Mouse (Mus musculus) R1 (cell line): ENCODE measurements around the gene Gm28539.
"Not testable (repeated sequence)": the region's sequence is repeated elsewhere in the genome, so short reads cannot be mapped to it uniquely, and the experiment has no call there.

Experiments
- DNase-seq: peaks from one replicate; pipeline ENCODE4 v3.0.0-alpha.2; 2018; ENCODE audit warnings: low read depth, low spot score

Gene Gm28539

GRCm38 (mm10) chr16:18849521-18850190, 13.3 kb downstream of the Gm28539 start:
- DNase-seq, result peak; percentile 63

DNA sequence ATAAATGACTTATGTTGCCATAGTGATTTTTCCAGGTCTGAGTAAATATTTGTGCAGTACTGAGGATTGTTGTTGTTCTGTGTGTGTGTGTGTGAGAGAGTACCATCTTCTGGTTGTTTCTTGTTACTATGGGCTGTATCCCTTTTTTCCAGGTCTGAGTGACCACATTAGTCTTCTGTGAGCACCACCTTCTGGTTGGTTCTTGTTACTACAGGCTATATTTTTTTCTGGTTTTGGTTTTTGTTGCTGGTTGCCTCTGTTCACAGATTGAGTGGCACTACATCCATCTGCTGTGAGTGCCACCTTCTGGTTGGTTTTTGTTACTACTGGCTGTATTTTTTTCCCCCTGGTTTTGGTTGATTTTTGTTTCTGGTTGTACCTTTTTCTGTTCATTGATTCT, 22.2 kb downstream of the Gm28539 start:
- DNase-seq, result peak; percentile 93

- DNase-seq, result no peak
Measured at GRCm38 (mm10) chr16:18860186-18860585, 23.8 kb downstream of the Gm28539 start.

GRCm38 (mm10) chr16:18870495-18870894, 34.1 kb downstream of the Gm28539 start:
- not testable (repeated sequence) for DNase-seq

- DNase-seq, result no peak
Measured at GRCm38 (mm10) chr16:18876091-18876441, 39.7 kb downstream of the Gm28539 start.

- peak; percentile 94 for DNase-seq
Measured at GRCm38 (mm10) chr16:18876442-18877308, 40.3 kb downstream of the Gm28539 start, which contains the start of the genes Mrpl40 and Hira. Gene Mrpl40, minus strand, starts transcription at chr16:18876862. Gene Hira, plus strand, starts transcription at chr16:18877037.

DNA sequence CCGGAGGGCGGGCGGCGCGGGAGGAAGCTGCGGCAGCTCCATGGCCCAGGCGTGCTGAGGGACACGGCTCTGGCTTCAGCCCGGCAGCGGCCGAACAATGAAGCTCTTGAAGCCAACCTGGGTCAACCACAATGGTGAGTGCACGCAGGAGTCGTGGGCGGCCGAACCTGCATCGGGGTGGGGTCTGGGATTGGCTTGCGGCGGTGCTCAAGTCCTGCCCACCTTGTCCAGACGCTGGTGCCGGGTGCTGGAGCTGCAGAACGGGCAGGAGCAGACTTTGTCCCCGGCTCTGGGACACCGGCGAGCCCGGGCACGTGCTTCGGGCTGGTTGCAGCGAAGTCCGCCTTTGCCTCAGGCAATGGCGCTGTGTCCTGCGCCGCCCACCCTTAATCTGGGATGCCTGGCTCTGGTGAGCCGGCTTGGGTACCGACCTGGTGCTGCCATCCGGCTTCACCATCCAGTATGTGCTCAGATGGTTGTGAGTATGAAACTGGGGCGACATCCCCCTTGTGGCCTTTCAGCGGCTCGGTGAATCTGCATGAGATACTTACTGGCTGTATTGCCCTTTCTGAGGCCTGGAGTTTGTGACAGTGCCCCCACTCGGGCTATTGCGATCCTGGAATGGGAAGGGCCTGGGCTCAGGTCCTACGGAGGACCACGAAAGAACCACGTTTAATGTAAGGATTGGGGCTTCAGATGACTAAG, 41.2 kb downstream of the Gm28539 start:
- DNase-seq, result peak; percentile 90

- DNase-seq, result no peak
Measured at GRCm38 (mm10) chr16:18878091-18878720, 41.8 kb downstream of the Gm28539 start.

- DNase-seq, result no peak
Measured at GRCm38 (mm10) chr16:18884044-18884443, 47.7 kb downstream of the Gm28539 start.

DNA sequence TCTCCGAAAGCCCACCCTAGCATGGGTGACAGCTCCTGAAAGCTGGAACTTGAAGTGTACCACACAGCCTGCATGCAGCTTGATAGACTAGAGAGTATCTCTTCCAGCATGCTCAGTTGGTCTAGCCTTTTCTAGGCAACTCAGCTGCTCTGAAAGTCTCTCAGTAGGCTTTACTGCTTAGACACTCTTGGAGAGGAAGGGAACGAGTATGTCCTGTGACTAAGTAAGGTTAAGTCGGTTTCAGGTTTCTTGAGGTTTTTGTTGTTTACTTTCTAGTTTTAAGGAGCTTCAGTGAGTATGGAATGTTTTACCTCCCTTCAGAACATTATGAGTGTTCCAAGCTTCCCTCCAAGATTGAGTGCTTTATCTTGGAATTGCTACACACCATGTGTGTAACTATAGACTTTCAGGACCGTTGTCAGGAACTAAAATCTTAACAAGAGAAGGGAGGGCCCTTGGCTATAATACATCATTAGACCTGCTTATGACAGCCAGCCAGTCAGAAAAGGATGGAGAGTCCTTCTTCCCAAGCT, 57.5 kb downstream of the Gm28539 start:
- DNase-seq, result no peak

DNA sequence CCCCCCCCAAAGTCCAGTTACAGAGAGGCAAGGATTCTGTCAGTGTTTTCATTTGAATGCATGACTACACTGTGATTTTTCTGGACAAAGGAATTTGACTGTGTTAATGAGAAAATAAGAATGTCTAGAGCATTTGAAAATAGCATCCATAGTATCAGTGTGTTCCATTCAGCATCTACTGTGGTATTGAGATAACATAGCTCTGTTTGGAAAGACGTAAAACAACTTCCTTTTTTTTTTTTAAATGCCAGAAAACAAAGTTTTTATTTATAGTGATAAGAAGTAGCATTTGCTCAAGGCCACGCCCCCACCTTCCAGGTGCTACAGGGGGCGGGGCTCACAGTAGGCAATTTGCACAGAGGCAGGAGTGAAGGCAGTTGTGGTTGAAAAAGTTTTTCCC, 58.9 kb downstream of the Gm28539 start:
- DNase-seq, result no peak

- DNase-seq, result no peak
Measured at GRCm38 (mm10) chr16:18896429-18896828, 60.0 kb downstream of the Gm28539 start.

GRCm38 (mm10) chr16:18905648-18906047, 69.3 kb downstream of the Gm28539 start:
- no peak for DNase-seq

- DNase-seq, result no peak
Measured at GRCm38 (mm10) chr16:18916064-18916463, 79.7 kb downstream of the Gm28539 start.

GRCm38 (mm10) chr16:18921771-18922170, 85.4 kb downstream of the Gm28539 start:
- DNase-seq, result no peak

- no peak for DNase-seq
Measured at GRCm38 (mm10) chr16:18927963-18928362, 91.6 kb downstream of the Gm28539 start.

DNA sequence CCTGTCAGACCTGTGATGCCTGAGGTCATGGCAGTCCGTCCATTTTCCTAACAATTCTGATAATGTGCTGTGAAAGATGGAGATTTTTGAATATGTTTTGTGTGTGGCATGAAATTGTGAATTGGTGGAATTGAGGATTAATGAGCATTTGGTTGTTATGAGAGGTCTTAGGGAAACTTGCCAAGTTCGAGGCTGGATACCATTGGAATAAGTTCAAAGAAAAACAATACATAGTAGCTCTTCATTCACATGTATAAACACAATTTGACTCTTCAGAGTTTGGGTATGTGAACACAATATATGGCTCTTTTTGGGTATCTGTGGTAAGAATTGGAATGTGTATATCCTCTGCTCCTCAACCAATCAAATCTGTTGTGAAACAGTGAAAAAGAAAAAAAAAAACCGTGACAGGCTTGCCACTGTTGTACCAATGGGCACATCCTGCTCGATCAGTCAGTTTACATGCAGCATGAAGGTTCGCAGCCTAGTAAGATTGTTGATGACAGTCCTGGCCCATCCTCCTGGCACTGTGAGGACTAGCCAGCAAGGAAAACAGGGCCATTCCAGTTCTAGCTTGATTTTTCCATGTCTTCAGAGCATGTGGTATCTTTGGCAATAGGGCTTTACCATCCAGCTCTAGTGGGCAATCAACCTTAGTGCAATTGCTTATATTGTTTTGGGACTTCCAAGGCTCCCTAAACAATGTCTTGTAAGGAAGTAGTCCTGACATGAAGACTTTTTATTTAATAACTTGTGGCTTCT, 102.1 kb downstream of the Gm28539 start:
- no peak for DNase-seq

DNA sequence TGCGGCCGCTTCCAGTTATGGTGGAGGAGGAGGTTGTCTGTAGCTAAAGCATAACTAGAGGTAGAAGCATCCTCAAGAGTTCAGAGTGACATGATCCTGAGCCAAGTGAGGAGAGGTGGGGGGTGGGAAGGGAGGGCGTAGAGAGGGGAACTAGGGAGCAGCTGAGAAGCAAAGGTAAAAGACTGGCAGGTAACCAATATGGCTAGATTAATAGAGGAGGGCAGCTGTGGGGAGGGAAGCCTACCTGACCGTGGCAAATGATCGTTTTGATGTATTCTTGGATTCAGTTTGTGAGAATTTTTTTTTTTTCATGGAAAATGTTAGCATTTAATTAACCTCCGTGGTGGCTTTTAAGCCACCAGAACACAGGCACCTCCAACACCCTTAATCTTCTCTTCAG, 107.5 kb downstream of the Gm28539 start:
- no peak for DNase-seq

DNA sequence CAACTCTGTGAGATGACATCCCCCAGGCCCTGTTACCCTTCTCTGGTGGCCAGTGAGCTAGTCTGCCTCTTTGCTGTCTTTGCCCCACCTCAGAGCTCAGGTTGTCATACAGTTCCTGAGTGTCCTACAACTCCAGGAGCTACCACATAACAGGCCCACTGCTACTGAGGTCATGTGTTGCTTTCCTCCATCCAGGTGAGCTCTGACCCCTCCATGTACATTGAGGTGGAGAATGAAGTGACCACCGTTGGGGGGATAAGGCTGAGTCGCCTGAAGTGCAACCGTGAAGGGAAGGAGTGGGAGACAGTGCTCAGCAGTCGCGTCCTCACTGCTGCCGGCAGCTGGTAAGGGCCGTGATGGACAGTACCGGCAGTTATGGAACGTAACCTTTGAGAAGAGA, 112.6 kb downstream of the Gm28539 start:
- DNase-seq, result no peak

DNA sequence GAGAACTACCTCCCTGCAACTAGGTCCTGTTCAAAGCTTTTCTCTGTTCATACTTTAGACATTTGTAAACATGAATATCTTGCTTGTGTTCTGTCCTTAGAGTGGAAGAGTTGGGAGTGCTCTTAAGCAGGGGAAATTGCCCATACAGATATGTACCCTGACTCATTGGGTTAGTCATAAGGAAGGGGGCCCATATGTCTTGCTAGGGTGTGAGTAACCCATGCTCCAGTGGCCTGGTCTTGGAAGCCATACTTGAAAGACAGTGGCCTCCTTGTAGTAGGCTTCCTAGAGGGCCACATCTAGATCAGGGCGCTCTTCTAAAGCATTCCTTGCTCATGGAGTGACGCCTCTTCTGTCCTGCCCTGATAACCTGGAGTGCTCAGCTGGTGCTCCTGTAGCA, 114.0 kb downstream of the Gm28539 start:
- no peak for DNase-seq

DNA sequence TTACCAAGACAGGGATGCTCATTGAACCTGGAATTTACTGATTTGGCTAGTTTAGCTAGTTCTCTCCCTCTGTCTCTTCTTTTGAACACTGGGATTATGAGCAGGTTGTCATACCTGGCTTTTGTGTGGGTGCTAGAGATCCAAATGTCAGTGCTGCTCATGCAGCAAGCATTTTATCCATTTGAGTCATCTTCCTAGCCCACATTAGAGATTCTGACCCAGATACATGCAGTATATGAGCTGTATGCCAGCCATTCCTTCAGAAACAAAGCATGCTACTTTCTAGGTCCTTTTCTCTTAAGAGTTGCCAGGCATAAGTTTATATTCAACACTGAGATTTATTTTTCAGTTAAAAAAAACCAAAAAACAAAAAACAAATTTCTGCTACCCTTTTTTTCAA, 116.4 kb downstream of the Gm28539 start:
- no peak for DNase-seq
